Mouse (Mus musculus) ES-Bruce4 (cell line): Measurements from ENCODE around the gene Enpp7.

ENCODE experiments used
- CTCF ChIP-seq: IDR thresholded peaks from one replicate; pipeline ENCODE4 v1.8.1; 2011; ENCODE audit warnings: low read depth, low read length
- EP300 ChIP-seq: IDR thresholded peaks from 2 replicates; pipeline ENCODE4 v1.6.1; 2011; ENCODE audit warnings: low read depth, low read length; ENCODE audit not compliant: insufficient read depth
- POLR2A ChIP-seq: IDR thresholded peaks from one replicate; pipeline ENCODE4 v1.8.1; 2011; ENCODE audit warnings: low read length; ENCODE audit not compliant: insufficient read depth

DNA sequence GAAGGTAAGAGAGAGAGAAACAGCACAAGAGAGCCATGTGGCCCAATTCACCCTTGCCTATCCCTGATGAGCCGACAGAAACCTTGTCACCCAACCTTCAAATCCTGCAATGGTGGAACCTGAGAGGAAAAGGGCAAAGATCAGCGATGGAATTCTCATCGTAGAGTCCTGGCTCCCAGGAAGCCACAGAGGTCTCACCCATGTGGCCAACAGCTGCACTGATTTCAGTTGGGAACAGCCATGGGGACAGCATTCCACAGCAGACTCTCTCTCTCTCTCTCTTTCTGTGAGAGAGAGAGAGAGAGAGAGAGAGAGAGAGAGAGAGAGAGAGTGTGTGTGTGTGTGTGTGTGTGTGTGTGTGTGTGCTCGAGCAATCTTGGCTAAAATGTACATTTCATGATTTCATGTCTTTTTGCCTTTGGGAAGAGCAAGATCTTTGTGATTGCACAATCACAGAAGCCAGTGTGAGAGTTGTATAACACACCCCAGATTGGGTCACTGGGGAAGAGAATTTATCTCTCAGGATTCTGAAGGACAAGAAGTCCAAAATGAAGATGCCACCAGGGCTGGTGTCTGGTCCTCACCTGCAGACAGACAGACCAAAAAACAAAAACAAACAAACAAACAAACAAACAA is 13.6 kb downstream of the Enpp7 start:
- no peak for TF ChIP-seq CTCF
- no peak for TF ChIP-seq EP300
- no peak for TF ChIP-seq POLR2A
